Mouse (Mus musculus) monocyte, adult 2 months (primary cell): ENCODE measurements around the gene Fadd.

Experiments
- DNase-seq, 2 experiments: peaks; one replicate each; pipeline ENCODE4 v3.0.0; 2022; ENCODE audit warnings: low spot score in 2 of 2, low read depth in 1 of 2

Gene Fadd

DNA sequence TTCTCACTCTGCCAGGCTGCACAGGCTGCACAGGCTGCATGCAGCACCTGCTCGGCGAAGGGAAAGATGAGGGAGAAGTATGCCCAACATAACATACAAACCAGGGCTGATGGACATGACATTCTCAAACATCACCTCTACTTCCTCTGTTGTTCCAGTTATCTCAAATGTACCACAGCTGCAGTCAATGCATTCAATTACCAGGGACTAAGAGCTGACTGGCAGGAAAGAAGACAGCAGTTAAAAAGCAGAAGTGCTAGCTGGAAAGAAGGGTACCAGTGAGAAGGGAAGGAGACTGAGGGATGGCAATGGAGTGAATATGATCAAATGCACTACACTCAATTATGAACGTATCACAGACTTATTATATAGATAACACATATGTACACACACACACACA is 45.9 kb downstream of the Fadd start:
- DNase-seq: no peak

GRCm38 (mm10) chr7:144534773-144535172 is 47.5 kb downstream of the Fadd start:
- DNase-seq: no peak

- no peak for DNase-seq
Measured at GRCm38 (mm10) chr7:144531585-144532378, 50.5 kb downstream of the Fadd start.

DNA sequence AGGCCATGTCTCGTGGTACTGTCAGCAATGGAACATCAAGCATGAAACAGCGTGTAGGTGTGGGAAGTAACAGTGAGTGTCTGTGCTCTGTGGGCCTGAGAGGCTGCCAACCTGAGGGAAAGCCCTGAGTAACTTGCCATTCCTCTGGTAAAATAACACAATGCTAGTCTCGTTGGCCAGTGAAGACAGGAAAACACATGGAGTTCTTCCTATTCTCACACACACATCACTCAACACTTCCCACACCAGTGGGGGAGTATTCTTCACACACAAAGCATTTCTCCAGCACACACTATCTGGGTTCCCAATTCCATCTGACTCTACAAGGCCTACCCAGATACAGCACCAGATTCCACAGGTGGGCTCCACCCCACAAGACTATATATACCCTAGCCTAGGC is 52.4 kb downstream of the Fadd start:
- DNase-seq: no peak

- DNase-seq: no peak
Measured at GRCm38 (mm10) chr7:144527723-144528221, 54.5 kb downstream of the Fadd start.
